Mouse (Mus musculus): ENCODE data around the gene Tcp10c. TPM values are rescaled to one million over a fixed set of nuclear protein-coding genes. Genes with fewer than 3 reads are reported as not detected.
"Not testable (repeated sequence)": the region's sequence is repeated elsewhere in the genome, so short reads cannot be mapped to it uniquely, and the experiment has no call there.

The Tcp10c gene
- polyA plus RNA-seq, 1 experiment from 2014 or later = not detected

DNA sequence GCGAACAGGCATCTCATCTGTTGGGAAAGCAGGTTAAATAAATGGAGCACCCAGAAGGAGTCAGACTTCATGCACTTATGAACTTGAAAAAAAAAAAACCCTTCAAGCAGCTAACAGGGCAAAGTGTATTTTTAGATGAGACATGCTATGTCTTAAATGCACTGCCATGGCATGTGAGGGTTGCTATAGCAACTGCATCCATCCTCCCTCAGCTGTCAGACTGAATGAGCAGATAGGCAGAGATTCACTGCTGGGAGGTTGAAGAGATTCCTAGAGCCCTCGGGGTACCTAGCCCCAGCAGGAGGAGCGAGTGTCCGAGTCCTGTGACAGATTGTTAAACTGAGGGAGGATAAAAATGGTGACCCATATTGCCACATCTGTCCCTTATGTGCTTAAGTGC is 36.6 kb downstream of the Tcp10c start:
- DNase-seq (ENCODE audit: low spot score) = not testable (repeated sequence)

DNA sequence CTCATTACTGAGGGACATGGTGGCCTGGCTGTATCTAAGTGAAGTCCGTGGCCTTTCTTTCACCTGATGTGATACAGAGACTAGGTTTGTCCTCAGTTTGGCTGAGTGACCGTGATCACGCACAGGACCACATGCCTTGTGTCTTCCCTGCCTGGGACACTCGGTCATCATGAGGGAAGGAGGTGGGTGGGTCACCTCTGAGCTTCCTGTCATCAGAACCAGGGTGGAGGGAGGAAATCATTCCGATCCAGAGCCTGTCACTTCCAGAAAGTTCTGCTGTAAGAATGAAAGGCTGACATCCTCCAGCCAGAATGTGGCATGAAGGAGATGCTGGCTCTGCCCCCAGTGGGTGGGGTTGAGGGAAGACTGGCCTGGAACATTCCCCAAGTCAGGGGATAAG is 45.6 kb downstream of the Tcp10c start:
- DNase-seq (ENCODE audit: low spot score) = not testable (repeated sequence)

DNA sequence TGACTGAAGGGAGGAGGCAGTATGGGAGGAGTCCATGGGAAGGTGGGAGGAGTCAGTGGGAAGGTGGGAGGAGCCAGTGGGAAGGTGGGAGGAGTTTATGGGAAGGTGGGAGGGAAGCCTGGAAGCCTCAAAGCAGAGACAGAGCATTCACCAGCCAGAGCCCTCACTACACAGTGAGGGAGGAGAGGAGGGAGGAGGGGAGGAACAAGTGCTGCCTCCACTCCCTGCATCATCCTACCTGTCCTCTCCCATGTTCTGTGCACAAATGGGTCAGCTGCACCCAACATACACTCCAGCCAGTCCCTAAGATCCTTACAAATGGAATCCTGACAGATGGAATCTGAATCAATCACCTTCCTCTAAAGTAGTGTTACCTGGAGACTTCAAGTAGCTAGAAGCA is 47.7 kb downstream of the Tcp10c start:
- DNase-seq (ENCODE audit: low spot score) = not testable (repeated sequence)

DNA sequence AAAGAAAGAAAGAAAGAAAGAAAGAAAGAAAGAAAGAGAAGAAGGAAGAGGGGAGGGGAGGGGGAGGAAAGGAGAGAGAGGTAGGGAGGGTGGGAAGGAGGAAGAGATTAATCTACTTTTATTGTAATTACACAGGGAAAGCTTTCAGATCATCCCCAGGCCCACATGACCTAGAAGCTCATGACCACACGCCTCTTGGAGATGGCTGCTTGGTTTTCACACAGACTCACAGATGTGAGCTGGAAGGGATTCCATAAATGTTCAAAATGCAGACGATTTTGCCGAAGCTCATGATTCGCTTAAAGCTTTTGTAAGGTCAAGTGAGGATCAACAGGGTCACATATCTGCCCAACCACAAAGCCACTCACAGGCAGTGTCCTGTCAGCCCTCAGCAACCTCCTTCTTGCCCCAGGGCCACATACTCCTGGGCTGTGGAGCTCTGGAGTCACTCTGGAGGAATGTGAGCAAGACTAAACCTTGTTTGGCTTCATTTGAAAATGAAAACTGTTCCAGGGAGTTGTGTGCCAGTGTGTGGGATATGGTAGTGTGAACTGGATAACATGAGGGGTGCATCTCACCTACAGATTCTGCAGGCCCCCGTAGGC is 49.3 kb downstream of the Tcp10c start:
- DNase-seq (ENCODE audit: low spot score) = not testable (repeated sequence)

GRCm38 (mm10) chr17:13406023-13406422 is 51.7 kb downstream of the Tcp10c start:
- DNase-seq (ENCODE audit: low spot score) = not testable (repeated sequence)

- not testable (repeated sequence) for DNase-seq (ENCODE audit: low spot score)
Observed at GRCm38 (mm10) chr17:13406701-13407100, 52.3 kb downstream of the Tcp10c start.

DNA sequence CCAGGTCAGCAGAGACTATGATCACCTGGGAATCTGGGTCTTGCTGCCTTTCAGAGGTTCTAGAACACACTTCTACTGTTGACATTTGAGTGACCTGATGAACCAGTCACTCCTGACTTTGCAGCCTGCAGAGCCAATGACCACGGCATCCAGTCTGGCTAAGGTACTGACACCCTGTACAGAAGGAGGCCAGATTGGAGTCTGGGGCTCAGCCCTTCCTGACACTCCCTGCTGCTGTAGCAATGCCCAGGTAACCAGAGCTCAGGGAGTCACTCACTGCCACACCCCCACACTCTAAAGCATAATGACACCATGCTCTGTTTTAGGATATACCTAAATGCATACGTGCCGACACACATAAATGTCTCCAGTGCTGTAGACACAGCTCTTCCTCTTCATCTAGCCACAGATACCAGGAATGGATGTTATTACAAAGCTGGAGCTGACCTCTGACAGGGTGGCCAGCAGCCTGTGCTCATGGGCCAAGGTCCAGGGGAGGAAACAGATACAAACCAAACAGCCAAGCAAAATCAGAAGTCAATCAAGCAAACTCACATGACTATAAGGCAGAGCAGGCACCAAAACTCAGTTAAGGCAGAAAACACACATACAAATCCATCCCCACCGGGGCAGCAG is 53.4 kb downstream of the Tcp10c start:
- not testable (repeated sequence) for DNase-seq (ENCODE audit: low spot score)

DNA sequence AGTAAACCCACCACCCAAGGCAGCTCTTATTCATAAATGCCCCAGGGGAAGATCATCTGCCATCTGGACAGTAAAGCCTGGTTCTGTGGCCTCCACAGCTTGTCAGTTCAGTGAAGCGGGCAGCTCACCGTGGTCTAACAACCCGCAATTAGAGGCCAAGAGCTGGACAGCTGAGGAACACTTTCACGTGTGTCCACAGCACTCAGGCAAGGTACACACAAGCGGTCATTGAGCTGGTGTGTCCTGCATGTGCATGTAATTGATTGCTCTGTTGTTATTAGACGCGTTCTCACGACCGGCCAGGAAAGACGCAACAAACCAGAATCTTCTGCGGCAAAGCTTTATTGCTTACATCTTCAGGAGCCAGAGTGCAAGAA is 53.9 kb downstream of the Tcp10c start:
- not testable (repeated sequence) for DNase-seq (ENCODE audit: low spot score)

DNA sequence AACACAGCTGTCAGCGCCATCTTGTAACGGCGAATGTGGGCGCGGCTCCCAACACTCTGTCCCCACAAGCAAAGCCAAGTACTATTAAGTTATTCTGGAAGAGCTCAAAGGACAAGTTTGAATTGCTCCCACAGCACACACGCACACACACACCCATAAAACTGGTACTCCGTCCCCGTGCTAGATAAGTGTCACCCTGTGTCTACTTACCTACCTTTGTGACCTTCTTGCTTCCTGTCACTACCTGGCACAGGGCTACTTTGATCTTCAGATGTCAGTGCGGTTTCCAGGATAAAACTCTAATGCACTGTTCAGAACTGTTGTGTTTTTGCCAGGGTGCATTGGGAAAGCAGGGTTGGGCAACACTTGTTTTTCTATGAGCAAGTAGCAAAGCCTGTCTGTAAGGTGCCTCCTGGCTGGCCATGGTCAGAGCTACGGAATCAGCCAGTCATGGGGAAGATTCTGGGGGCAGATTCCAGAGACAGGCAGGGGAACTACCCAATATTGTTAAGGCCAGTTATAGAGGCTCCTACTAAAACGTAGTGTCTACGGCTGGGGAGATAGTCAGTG is 66.7 kb downstream of the Tcp10c start:
- not testable (repeated sequence) for DNase-seq (ENCODE audit: low spot score)

GRCm38 (mm10) chr17:13422638-13423037 is 68.3 kb downstream of the Tcp10c start:
- DNase-seq (ENCODE audit: low spot score) = not testable (repeated sequence)

GRCm38 (mm10) chr17:13423373-13424024 is 69.1 kb downstream of the Tcp10c start:
- not testable (repeated sequence) for DNase-seq (ENCODE audit: low spot score)

DNA sequence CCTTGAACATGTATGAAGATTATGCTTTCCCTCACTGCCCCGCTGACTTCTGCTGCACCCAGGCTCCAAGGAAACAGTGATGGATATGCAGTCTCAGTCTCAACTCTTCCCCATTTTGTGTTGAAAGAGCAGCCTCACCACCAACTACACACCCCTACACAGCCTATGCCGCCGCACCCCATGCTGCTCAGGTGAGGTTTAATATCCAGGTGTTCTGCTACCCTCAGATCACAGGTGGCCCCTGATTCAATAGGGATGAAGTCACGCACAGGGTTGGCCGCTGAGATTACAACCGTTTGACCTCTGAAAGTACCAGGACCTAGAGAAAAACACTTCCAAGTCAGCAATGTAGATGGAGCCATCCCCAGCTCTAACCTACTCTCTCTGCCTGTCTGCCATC is 69.9 kb downstream of the Tcp10c start:
- DNase-seq (ENCODE audit: low spot score) = not testable (repeated sequence)

- DNase-seq (ENCODE audit: low spot score) = not testable (repeated sequence)
Observed at GRCm38 (mm10) chr17:13425694-13426093, 71.3 kb downstream of the Tcp10c start.

DNA sequence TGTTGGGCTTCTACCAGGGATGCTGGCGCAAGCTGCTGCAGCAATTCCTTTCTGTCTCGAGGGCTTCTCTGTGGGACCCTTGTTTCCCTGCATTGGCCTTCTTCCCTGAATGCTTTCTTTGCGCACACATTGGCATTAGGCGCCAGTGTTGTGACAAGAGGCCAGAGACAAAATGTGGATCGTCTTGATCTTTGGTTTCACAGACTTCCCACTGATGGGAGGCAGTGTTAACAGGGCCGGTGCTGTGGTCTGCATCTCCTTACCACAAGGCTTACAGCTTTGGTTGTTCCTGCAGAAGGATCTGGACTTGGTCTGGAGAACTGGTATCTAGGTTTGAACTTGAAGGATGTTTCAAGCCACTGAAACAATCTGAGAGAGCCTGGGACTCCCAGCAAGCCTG is 72.1 kb downstream of the Tcp10c start:
- not testable (repeated sequence) for DNase-seq (ENCODE audit: low spot score)

Other genes starting within 250 kb of the Tcp10c start
- gene Unc93a, start 222.8 kb upstream of the Tcp10c start, polyA plus RNA-seq (2015; fragmentation: Nextera tagmentation; extraction: Ambion mirVana) = 0.40 and 0.49 TPM in 2 replicates
- gene Smok2a, start 133.4 kb upstream of the Tcp10c start, polyA plus RNA-seq (2015; fragmentation: Nextera tagmentation; extraction: Ambion mirVana) = not detected in 2 replicates
- not detected in 2 replicates for gene Smok2b, start 124.3 kb upstream of the Tcp10c start, polyA plus RNA-seq (2015; fragmentation: Nextera tagmentation; extraction: Ambion mirVana)